Comparison of ENCODE assay signal across 15 mouse cellular contexts in the genomic region with DNA sequence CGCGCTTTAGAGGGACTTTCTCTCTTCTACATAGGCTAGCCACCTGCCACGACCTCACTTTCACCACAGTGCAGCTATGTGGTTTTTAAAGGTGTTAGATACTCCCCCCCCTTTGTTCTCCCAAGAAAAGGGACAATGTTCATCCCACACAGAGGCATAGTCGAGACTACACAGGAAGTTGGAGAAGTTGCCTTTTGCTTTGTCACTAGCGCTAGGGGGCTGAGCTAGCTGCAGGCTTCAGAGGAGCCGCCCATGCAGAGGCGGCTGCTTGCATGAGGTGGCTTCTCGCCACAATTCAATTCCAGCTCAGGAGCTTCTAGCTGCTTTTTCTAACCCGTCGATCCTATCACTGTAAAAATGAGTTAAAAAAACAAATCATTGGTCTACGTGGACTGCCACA.
DNase-seq lines count a peak whose midpoint lies in the region; ATAC-seq and TF ChIP-seq lines count a peak whose summit lies in the region.
"Had no signal": no experiment of that assay in that cellular context is flagged by ENCODE, and none has a peak within 500 bp of the region (broad histone marks: within the 10 kb centered on the region; RNA-seq: fewer than 3 reads in every experiment).

No protein-coding gene starts in this region.

- H3K36me3 ChIP-seq in hindbrain, embryonic 11.5 days (ENCODE audit: control insufficient read depth, insufficient read depth, low read length): no peaks in the 10 kb centered on the region
- H3K36me3 ChIP-seq in hindbrain, postnatal 0 days (ENCODE audit: insufficient read depth, low read length): no peaks in the 10 kb centered on the region
- no peaks in the 10 kb centered on the region for H3K36me3 ChIP-seq in forebrain, embryonic 14.5 days (ENCODE audit: control insufficient read depth, insufficient read depth, low read length)

- no peak overlapping the region for H3K4me3 ChIP-seq in hindbrain, embryonic 11.5 days (ENCODE audit: low read depth, low read length)
- H3K4me3 ChIP-seq in hindbrain, postnatal 0 days (ENCODE audit: low read length): no peak overlapping the region
- no peak overlapping the region for H3K4me3 ChIP-seq in forebrain, embryonic 14.5 days (ENCODE audit: low read depth, low read length)
- H3K4me3 ChIP-seq: erythroblast, embryonic 14.5 days; liver, embryonic 13.5 days; myocyte had no signal

- WGBS in hindbrain, embryonic 11.5 days: 57% methylated on average over 11 of the region's 11 CpGs
- WGBS in hindbrain, postnatal 0 days: 43% methylated on average over 11 of the region's 11 CpGs
- 53% methylated on average over 11 of the region's 11 CpGs for WGBS in forebrain, embryonic 14.5 days

- no peak overlapping the region for H3K27ac ChIP-seq in hindbrain, embryonic 11.5 days (ENCODE audit: low read depth, low read length)
- H3K27ac ChIP-seq in hindbrain, postnatal 0 days: no peak overlapping the region
- H3K27ac ChIP-seq in forebrain, embryonic 14.5 days (ENCODE audit: low read depth, low read length): peak overlapping the region; percentile 9; the same call in 1 of the 2 replicates
- H3K27ac ChIP-seq: liver, embryonic 13.5 days; macrophage had no signal

- H3K27me3 ChIP-seq in hindbrain, embryonic 11.5 days (ENCODE audit: control insufficient read depth, insufficient read depth, low read length): no peaks in the 10 kb centered on the region
- H3K27me3 ChIP-seq in hindbrain, postnatal 0 days (ENCODE audit: insufficient read depth, low read length): no peaks in the 10 kb centered on the region
- H3K27me3 ChIP-seq in forebrain, embryonic 14.5 days (replicated peaks; ENCODE audit: control insufficient read depth, insufficient read depth, low read length): no peaks in the 10 kb centered on the region
- H3K27me3 ChIP-seq: liver, embryonic 13.5 days had no signal

- no peaks in the 10 kb centered on the region for H3K9me3 ChIP-seq in hindbrain, embryonic 11.5 days (ENCODE audit: control insufficient read depth, low read length)
- H3K9me3 ChIP-seq in hindbrain, postnatal 0 days (ENCODE audit: low read length): no peaks in the 10 kb centered on the region
- H3K9me3 ChIP-seq in forebrain, embryonic 14.5 days (replicated peaks; ENCODE audit: control insufficient read depth, low read length): no peaks in the 10 kb centered on the region

- peak; percentile 10 for DNase-seq in hindbrain, embryonic 11.5 days (ENCODE audit: low spot score)
- no peak for DNase-seq in hindbrain, postnatal 0 days (ENCODE audit: low spot score)
- peak; percentile 82 for DNase-seq in right cerebral cortex, adult 18-20 months
- DNase-seq in right cerebral cortex, postnatal 14 days: no peak
- DNase-seq in forebrain, embryonic 14.5 days (ENCODE audit: low spot score): peak; percentile 24
- peak; percentile 65 for DNase-seq in thymus, postnatal 4 days
- DNase-seq in ovary, adult 18-20 months (ENCODE audit: low spot score): no peak
- no peak for DNase-seq in gastrocnemius, adult 18-20 months (ENCODE audit: low spot score)
- DNase-seq: adrenal gland, postnatal 36 days; cerebellum, adult 11-12 months; heart, postnatal 14 days; liver, embryonic 13.5 days had no signal

- ATAC-seq in hindbrain, embryonic 11.5 days (ENCODE audit: low FRiP score): no peak
- no peak for ATAC-seq in hindbrain, postnatal 0 days
- ATAC-seq in forebrain, embryonic 14.5 days: no peak

- H3K9ac ChIP-seq in hindbrain, embryonic 11.5 days (ENCODE audit: low read depth, low read length): no peak overlapping the region
- no peak overlapping the region for H3K9ac ChIP-seq in hindbrain, postnatal 0 days (replicated peaks; ENCODE audit: low read length)
- no peak overlapping the region for H3K9ac ChIP-seq in forebrain, embryonic 14.5 days (ENCODE audit: low read length)
- H3K9ac ChIP-seq: liver, embryonic 13.5 days had no signal

- H3K4me2 ChIP-seq in hindbrain, embryonic 11.5 days (replicated peaks; ENCODE audit: low read depth, low read length): no peak overlapping the region
- H3K4me2 ChIP-seq in hindbrain, postnatal 0 days (ENCODE audit: low read depth, low read length): no peak overlapping the region
- H3K4me2 ChIP-seq in forebrain, embryonic 14.5 days (ENCODE audit: low read length): no peak overlapping the region
- H3K4me2 ChIP-seq: liver, embryonic 13.5 days had no signal

- TF ChIP-seq CTCF in hindbrain, postnatal 0 days (IDR thresholded peaks at IDR 0.05; ENCODE audit: low read depth): no peak

- H3K4me1 ChIP-seq in hindbrain, embryonic 11.5 days (replicated peaks; ENCODE audit: control insufficient read depth, insufficient read depth, low read length): no peaks in the 10 kb centered on the region
- H3K4me1 ChIP-seq in hindbrain, postnatal 0 days (ENCODE audit: insufficient read depth, low read length): no peaks in the 10 kb centered on the region
- H3K4me1 ChIP-seq in forebrain, embryonic 14.5 days (ENCODE audit: control insufficient read depth, insufficient read depth, low read length): 0 out of 2 replicates have a peak, but pooled peaks cover 2% of the 10 kb centered on the region
- H3K4me1 ChIP-seq: liver, embryonic 13.5 days had no signal

Comparison
In these comparisons a context has a peak if more than half of its experiments do, and no peak if none do; other contexts are left out.
1. DNase-seq: peak in hindbrain, embryonic 11.5 days (single experiment), right cerebral cortex, adult 18-20 months (single experiment), forebrain, embryonic 14.5 days (single experiment) and thymus, postnatal 4 days (single experiment); none in hindbrain, postnatal 0 days (single experiment), right cerebral cortex, postnatal 14 days (single experiment), ovary, adult 18-20 months (single experiment) and gastrocnemius, adult 18-20 months (single experiment).